Mouse (Mus musculus): ENCODE measurements around the gene Slc25a42. TPM values are rescaled to one million over a fixed set of nuclear protein-coding genes. Genes with fewer than 3 reads are reported as not detected.

Slc25a42 gene
- polyA plus RNA-seq, 1 experiment from 2014 or later = 8.0 TPM

- 69% methylated on average over 5 of the region's 5 CpGs for WGBS
- Histone ChIP-seq H3K9ac (peak overlapping the region; percentile 12; the same call in 1 of the 2 replicates), H3K4me1 (0 out of 2 replicates have a peak, but pooled peaks cover 4% of the 10 kb centered on the region), H3K36me3 (peaks cover 23% of the 10 kb centered on the region; the same call in 1 of the 2 replicates), H3K4me3 (no peak overlapping the region), H3K4me2 (no peak overlapping the region), H3K27ac (replicated peaks) (no peak overlapping the region), H3K27me3 (replicated peaks) (no peaks in the 10 kb centered on the region), H3K9me3 (no peaks in the 10 kb centered on the region)
- ATAC-seq (ENCODE audit: extremely low read depth, insufficient number of reproducible peaks, low FRiP score, low TSS enrichment) = no peak
These were observed 18.9 kb downstream of the Slc25a42 start for GRCm38 (mm10) chr8:70193238-70193637.

- Histone ChIP-seq H3K9ac (no peak overlapping the region), H3K9me3 (no peaks in the 10 kb centered on the region), H3K27ac (replicated peaks) (no peak overlapping the region), H3K4me3 (no peak overlapping the region), H3K4me1 (no peaks in the 10 kb centered on the region), H3K27me3 (replicated peaks) (no peaks in the 10 kb centered on the region), H3K4me2 (no peak overlapping the region), H3K36me3 (peaks cover 30% of the 10 kb centered on the region)
- no peak for ATAC-seq (ENCODE audit: extremely low read depth, insufficient number of reproducible peaks, low FRiP score, low TSS enrichment)
- WGBS = 63% methylated on average over 7 of the region's 7 CpGs
These were observed 23.4 kb downstream of the Slc25a42 start for GRCm38 (mm10) chr8:70188707-70189106.

- H3K27ac ChIP-seq (replicated peaks) = no peak overlapping the region
- WGBS = 78% methylated on average over 4 of the region's 4 CpGs
- H3K9ac ChIP-seq = no peak overlapping the region
- no peaks in the 10 kb centered on the region for H3K27me3 ChIP-seq (replicated peaks)
- H3K4me1 ChIP-seq = peaks cover 4% of the 10 kb centered on the region
- peaks cover 59% of the 10 kb centered on the region for H3K36me3 ChIP-seq
- H3K4me3 ChIP-seq = no peak overlapping the region
- no peaks in the 10 kb centered on the region for H3K9me3 ChIP-seq
- H3K4me2 ChIP-seq = no peak overlapping the region
- ATAC-seq (ENCODE audit: extremely low read depth, insufficient number of reproducible peaks, low FRiP score, low TSS enrichment) = no peak
These were observed 28.9 kb downstream of the Slc25a42 start for GRCm38 (mm10) chr8:70183194-70183593.

- Histone ChIP-seq H3K4me3 (no peak overlapping the region), H3K9ac (no peak overlapping the region; the same call in 1 of the 2 replicates), H3K4me2 (no peak overlapping the region), H3K27ac (replicated peaks) (no peak overlapping the region), H3K9me3 (no peaks in the 10 kb centered on the region), H3K4me1 (peaks cover 4% of the 10 kb centered on the region), H3K27me3 (replicated peaks) (no peaks in the 10 kb centered on the region), H3K36me3 (peaks cover 68% of the 10 kb centered on the region)
- ATAC-seq (ENCODE audit: extremely low read depth, insufficient number of reproducible peaks, low FRiP score, low TSS enrichment) = no peak
- WGBS = 37% methylated on average over 2 of the region's 2 CpGs
These were observed 30.2 kb downstream of the Slc25a42 start for GRCm38 (mm10) chr8:70181903-70182252.

- peaks cover 73% of the 10 kb centered on the region for H3K36me3 ChIP-seq
- H3K9ac ChIP-seq = peak overlapping the region; percentile 33; the same call in 1 of the 2 replicates
- H3K4me2 ChIP-seq = no peak overlapping the region
- no peak overlapping the region for H3K27ac ChIP-seq (replicated peaks)
- no peak overlapping the region for H3K4me3 ChIP-seq
- H3K27me3 ChIP-seq (replicated peaks) = no peaks in the 10 kb centered on the region
- H3K4me1 ChIP-seq = peaks cover 4% of the 10 kb centered on the region
- no peaks in the 10 kb centered on the region for H3K9me3 ChIP-seq
- WGBS = 71% methylated on average over 16 of the region's 16 CpGs
- ATAC-seq (ENCODE audit: extremely low read depth, insufficient number of reproducible peaks, low FRiP score, low TSS enrichment) = no peak
These were observed 30.7 kb downstream of the Slc25a42 start for GRCm38 (mm10) chr8:70181212-70181902.

GRCm38 (mm10) chr8:70179082-70179481 lies 33.0 kb downstream of the Slc25a42 start:
- H3K9ac ChIP-seq = no peak overlapping the region
- no peak for ATAC-seq (ENCODE audit: extremely low read depth, insufficient number of reproducible peaks, low FRiP score, low TSS enrichment)
- H3K4me1 ChIP-seq = peaks cover 13% of the 10 kb centered on the region
- H3K9me3 ChIP-seq = no peaks in the 10 kb centered on the region
- H3K4me3 ChIP-seq = no peak overlapping the region
- H3K36me3 ChIP-seq = peaks cover 80% of the 10 kb centered on the region
- H3K27ac ChIP-seq (replicated peaks) = no peak overlapping the region
- no peak overlapping the region for H3K4me2 ChIP-seq
- WGBS = 96% methylated on average over 4 of the region's 4 CpGs
- H3K27me3 ChIP-seq (replicated peaks) = no peaks in the 10 kb centered on the region

- no peak overlapping the region for H3K4me2 ChIP-seq
These were observed 33.9 kb downstream of the Slc25a42 start for GRCm38 (mm10) chr8:70178231-70178630.

GRCm38 (mm10) chr8:70174079-70174478 lies 38.0 kb downstream of the Slc25a42 start:
- ATAC-seq (ENCODE audit: extremely low read depth, insufficient number of reproducible peaks, low FRiP score, low TSS enrichment) = no peak; the same call in 1 of the 2 replicates
- H3K27ac ChIP-seq (replicated peaks) = peak overlapping the region; percentile 82
- no peaks in the 10 kb centered on the region; the same call in 1 of the 2 replicates for H3K27me3 ChIP-seq (replicated peaks)
- peaks cover 35% of the 10 kb centered on the region for H3K36me3 ChIP-seq
- peak overlapping the region; percentile 39 for H3K4me3 ChIP-seq
- 43% methylated on average over 7 of the region's 7 CpGs for WGBS
- H3K9me3 ChIP-seq = no peaks in the 10 kb centered on the region
- H3K9ac ChIP-seq = peak overlapping the region; percentile 71
- peaks cover 30% of the 10 kb centered on the region for H3K4me1 ChIP-seq
- H3K4me2 ChIP-seq = peak overlapping the region; percentile 66

More at GRCm38 (mm10) chr8:70178231-70178630, 33.9 kb downstream of the Slc25a42 start:
- WGBS = 81% methylated on average over 2 of the region's 2 CpGs
- H3K36me3 ChIP-seq = peaks cover 73% of the 10 kb centered on the region
- H3K27ac ChIP-seq (replicated peaks) = no peak overlapping the region
- H3K9ac ChIP-seq = no peak overlapping the region
- H3K27me3 ChIP-seq (replicated peaks) = no peaks in the 10 kb centered on the region
- ATAC-seq (ENCODE audit: extremely low read depth, insufficient number of reproducible peaks, low FRiP score, low TSS enrichment) = no peak
- H3K4me3 ChIP-seq = no peak overlapping the region
- H3K4me1 ChIP-seq = peaks cover 22% of the 10 kb centered on the region
- no peaks in the 10 kb centered on the region for H3K9me3 ChIP-seq

GRCm38 (mm10) chr8:70173320-70173719 lies 38.8 kb downstream of the Slc25a42 start:
- Histone ChIP-seq H3K9me3 (no peaks in the 10 kb centered on the region), H3K27me3 (replicated peaks) (peaks cover 2% of the 10 kb centered on the region), H3K9ac (peak overlapping the region; percentile 89; the same call in 1 of the 2 replicates), H3K36me3 (peaks cover 27% of the 10 kb centered on the region), H3K4me1 (peaks cover 30% of the 10 kb centered on the region), H3K4me3 (peak overlapping the region; percentile 68), H3K4me2 (peak overlapping the region; percentile 69), H3K27ac (replicated peaks) (peak overlapping the region; percentile 82; the same call in 1 of the 2 replicates)
- no peak for ATAC-seq (ENCODE audit: extremely low read depth, insufficient number of reproducible peaks, low FRiP score, low TSS enrichment)
- 66% methylated on average over 5 of the region's 5 CpGs for WGBS

GRCm38 (mm10) chr8:70172043-70172681 lies 39.9 kb downstream of the Slc25a42 start, which contains the start of gene Tmem161a:
Tmem161a (plus strand) TSS chr8:70172356.
- Histone ChIP-seq H3K27ac (replicated peaks) (peak within 1 kb of the TSS; percentile 75), H3K9ac (peak within 1 kb of the TSS; percentile 89), H3K4me2 (peak within 1 kb of the TSS; percentile 69), H3K27me3 (replicated peaks) (peaks cover 12% of the 10 kb centered on the region), H3K9me3 (no peaks in the 10 kb centered on the region), H3K36me3 (peaks cover 15% of the 10 kb centered on the region), H3K4me3 (peak within 1 kb of the TSS; percentile 68), H3K4me1 (peaks cover 31% of the 10 kb centered on the region)
- 2% methylated on average over 27 of the region's 27 CpGs for WGBS
- peak; percentile 86 for ATAC-seq (ENCODE audit: extremely low read depth, insufficient number of reproducible peaks, low FRiP score, low TSS enrichment)

GRCm38 (mm10) chr8:70171240-70171639 lies 40.9 kb downstream of the Slc25a42 start:
- ATAC-seq (ENCODE audit: extremely low read depth, insufficient number of reproducible peaks, low FRiP score, low TSS enrichment) = no peak
- H3K4me3 ChIP-seq = no peak overlapping the region
- peaks cover 20% of the 10 kb centered on the region for H3K27me3 ChIP-seq (replicated peaks)
- H3K4me1 ChIP-seq = peaks cover 38% of the 10 kb centered on the region
- WGBS = 82% methylated on average over 7 of the region's 7 CpGs
- H3K9ac ChIP-seq = no peak overlapping the region
- H3K27ac ChIP-seq (replicated peaks) = 0 out of 2 replicates have a peak overlapping the region, but pooled peaks have one; percentile 7
- no peaks in the 10 kb centered on the region for H3K9me3 ChIP-seq
- peak overlapping the region; percentile 69; the same call in 1 of the 2 replicates for H3K4me2 ChIP-seq
- H3K36me3 ChIP-seq = peaks cover 8% of the 10 kb centered on the region

Data from heart, embryonic 13.5 days (tissue).